Mouse (Mus musculus) thymus, postnatal 0 days (tissue): ENCODE measurements around the gene Slc2a9. TPM values are rescaled to one million over a fixed set of nuclear protein-coding genes. Genes with fewer than 3 reads are reported as not detected.
A peak's percentile ranks its signal among the peaks of the same experiment; 100 is the strongest.
"Not testable (repeated sequence)": the region's sequence is repeated elsewhere in the genome, so short reads cannot be mapped to it uniquely, and the experiment has no call there.

ENCODE experiments used
- DNase-seq: peaks from one replicate; pipeline ENCODE4 v3.0.0-alpha.2; 2015; ENCODE audit warnings: low spot score
- polyA plus RNA-seq: library from polyadenylated mRNA; unstranded; fragments of >200 nt; fragmentation: Nextera tagmentation; extraction: Ambion mirVana; gene quantifications from 2 replicates; pipeline ENCODE4 v1.2.1, GENCODE M21; 2015

Gene Slc2a9
- polyA plus RNA-seq, 1 experiment from 2014 or later: 5.2 TPM

GRCm38 (mm10) chr5:38504116-38504515 lies 1.2 kb upstream of the Slc2a9 start:
- no peak for DNase-seq

- DNase-seq: no peak
These were observed 2.9 kb downstream of the Slc2a9 start for GRCm38 (mm10) chr5:38500043-38500442.

GRCm38 (mm10) chr5:38499316-38499811 lies 3.6 kb downstream of the Slc2a9 start:
- no peak for DNase-seq

- no peak for DNase-seq
These were observed 4.5 kb downstream of the Slc2a9 start for GRCm38 (mm10) chr5:38498479-38498878.

GRCm38 (mm10) chr5:38496491-38497057 lies 6.4 kb downstream of the Slc2a9 start:
- no peak for DNase-seq

- no peak for DNase-seq
These were observed 9.1 kb downstream of the Slc2a9 start for GRCm38 (mm10) chr5:38493890-38494289.

GRCm38 (mm10) chr5:38491763-38492162 lies 11.2 kb downstream of the Slc2a9 start:
- no peak for DNase-seq

- no peak for DNase-seq
These were observed 13.2 kb downstream of the Slc2a9 start for GRCm38 (mm10) chr5:38489739-38490138.

GRCm38 (mm10) chr5:38488673-38489615 lies 14.0 kb downstream of the Slc2a9 start:
- DNase-seq: no peak

- DNase-seq: no peak
These were observed 14.9 kb downstream of the Slc2a9 start for GRCm38 (mm10) chr5:38488026-38488425.

GRCm38 (mm10) chr5:38487247-38487646 lies 15.7 kb downstream of the Slc2a9 start:
- no peak for DNase-seq

GRCm38 (mm10) chr5:38485946-38486345 lies 17.0 kb downstream of the Slc2a9 start:
- DNase-seq: no peak

- no peak for DNase-seq
These were observed 19.3 kb downstream of the Slc2a9 start for GRCm38 (mm10) chr5:38483518-38484110.

GRCm38 (mm10) chr5:38480822-38481707 lies 21.9 kb downstream of the Slc2a9 start:
- no peak for DNase-seq

GRCm38 (mm10) chr5:38479908-38480725 lies 22.8 kb downstream of the Slc2a9 start:
- peak; percentile 82 for DNase-seq

GRCm38 (mm10) chr5:38479545-38479907 lies 23.4 kb downstream of the Slc2a9 start:
- DNase-seq: not testable (repeated sequence)

GRCm38 (mm10) chr5:38479027-38479426 lies 23.9 kb downstream of the Slc2a9 start:
- DNase-seq: peak; percentile 53

GRCm38 (mm10) chr5:38477731-38478445 lies 25.1 kb downstream of the Slc2a9 start:
- no peak for DNase-seq

GRCm38 (mm10) chr5:38476861-38477565 lies 25.9 kb downstream of the Slc2a9 start:
- DNase-seq: no peak
